Mouse (Mus musculus): Measurements from ENCODE around the gene Phf3. TPM values are rescaled to one million over a fixed set of nuclear protein-coding genes. Genes with fewer than 3 reads are reported as not detected.

Gene Phf3
- polyA plus RNA-seq, 1 experiment from 2014 or later: 33.8 TPM

GRCm38 (mm10) chr1:30755453-30756224 is 118.1 kb downstream of the Phf3 start:
- Histone ChIP-seq H3K27ac (no peak overlapping the region), H3K9me3 (no peaks in the 10 kb centered on the region), H3K36me3 (no peaks in the 10 kb centered on the region), H3K4me2 (no peak overlapping the region), H3K27me3 (no peaks in the 10 kb centered on the region), H3K4me3 (no peak overlapping the region), H3K4me1 (no peaks in the 10 kb centered on the region), H3K9ac (no peak overlapping the region)
- ATAC-seq (ENCODE audit: insufficient number of reproducible peaks, low FRiP score, low TSS enrichment, low read depth): no peak
- 59% methylated on average over 3 of the region's 3 CpGs for WGBS

Other genes with a start within 250 kb of the Phf3 start
- gene AC153137.1, start 104.0 kb upstream of the Phf3 start, polyA plus RNA-seq (2015; fragmentation: Nextera tagmentation; extraction: Ambion mirVana): not detected in 2 replicates

Data from limb, embryonic 15.5 days (tissue).